Mouse (Mus musculus): Measurements from ENCODE around the gene Extl2.

DNA sequence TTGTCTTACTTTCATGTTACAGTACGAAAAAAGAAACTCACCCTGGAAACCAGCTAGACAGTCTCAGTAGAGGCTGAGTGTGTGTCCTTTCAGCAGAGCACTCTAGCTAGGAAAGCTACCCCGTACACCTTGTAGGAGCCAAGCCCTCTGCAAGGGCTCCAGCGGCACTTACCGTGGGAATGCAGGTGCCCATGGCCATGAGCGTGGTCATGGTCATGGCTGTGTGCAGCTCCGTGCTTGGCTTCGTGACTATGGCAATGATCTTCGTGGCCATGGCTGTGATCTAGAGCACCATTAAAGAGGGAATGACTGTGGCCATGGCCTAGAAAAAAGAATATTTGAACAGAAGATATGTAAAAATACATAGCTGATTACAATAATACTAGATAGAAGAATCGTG is 22.6 kb upstream of the Extl2 start:
- TF ChIP-seq EP300 (IDR thresholded peaks at IDR 0.05; ENCODE audit: low read depth) (no peak), CTCF (IDR thresholded peaks at IDR 0.05; ENCODE audit: low read depth) (no peak)
